Mouse (Mus musculus) c-Kit-positive CD71-negative TER-119-negative erythroid progenitor cells, embryonic 14.5 days (primary cell): ENCODE measurements around the gene Boll.

Source experiments
- DNase-seq: peaks from one replicate; pipeline ENCODE4 v3.0.0-alpha.2; 2013; ENCODE audit warnings: low read depth

Boll gene

DNA sequence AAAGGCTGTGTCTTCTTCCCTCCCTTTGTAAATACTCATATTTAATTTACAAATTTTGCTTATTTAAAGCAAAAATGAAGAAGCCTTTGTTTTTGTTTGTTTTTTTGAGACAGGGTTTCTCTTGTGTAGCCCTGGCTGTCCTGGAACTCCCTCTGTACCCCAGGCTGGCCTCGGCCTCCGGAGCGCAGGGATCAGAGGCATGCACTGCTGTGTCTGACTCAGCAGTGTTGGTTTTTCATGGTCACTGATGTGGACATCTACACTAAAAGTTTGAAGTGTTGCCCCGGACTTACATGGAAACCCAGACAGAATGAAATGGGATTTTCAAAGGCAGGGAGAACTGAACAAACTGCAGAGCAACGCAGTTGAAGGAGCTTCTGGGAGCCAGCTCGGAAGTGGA is 155.7 kb downstream of the Boll start:
- DNase-seq, result no peak

DNA sequence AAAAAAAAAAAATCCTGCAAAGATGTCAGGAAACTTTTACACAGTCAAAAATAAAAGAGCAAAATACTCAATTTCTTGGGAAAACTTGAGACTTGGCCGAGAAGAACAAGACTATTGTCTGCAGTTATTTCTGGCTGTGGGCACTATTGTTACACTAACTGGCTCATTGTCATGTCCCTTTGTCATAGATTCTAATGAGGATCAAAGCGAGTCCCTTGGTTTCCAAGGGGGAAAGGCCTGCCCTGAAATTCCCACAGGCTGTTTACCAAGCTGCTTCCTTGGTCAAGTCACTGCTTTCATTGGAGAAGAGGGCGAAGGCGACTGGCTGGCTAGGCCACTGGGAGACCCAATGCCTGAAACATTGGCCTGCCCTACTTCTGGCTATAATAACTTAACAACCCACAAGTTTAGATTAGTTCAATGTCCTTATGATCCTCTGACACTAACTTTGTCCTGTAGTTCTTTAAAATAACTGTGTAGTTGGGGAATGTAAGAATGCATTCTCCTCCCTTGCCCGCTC is 157.4 kb downstream of the Boll start:
- no peak for DNase-seq

DNA sequence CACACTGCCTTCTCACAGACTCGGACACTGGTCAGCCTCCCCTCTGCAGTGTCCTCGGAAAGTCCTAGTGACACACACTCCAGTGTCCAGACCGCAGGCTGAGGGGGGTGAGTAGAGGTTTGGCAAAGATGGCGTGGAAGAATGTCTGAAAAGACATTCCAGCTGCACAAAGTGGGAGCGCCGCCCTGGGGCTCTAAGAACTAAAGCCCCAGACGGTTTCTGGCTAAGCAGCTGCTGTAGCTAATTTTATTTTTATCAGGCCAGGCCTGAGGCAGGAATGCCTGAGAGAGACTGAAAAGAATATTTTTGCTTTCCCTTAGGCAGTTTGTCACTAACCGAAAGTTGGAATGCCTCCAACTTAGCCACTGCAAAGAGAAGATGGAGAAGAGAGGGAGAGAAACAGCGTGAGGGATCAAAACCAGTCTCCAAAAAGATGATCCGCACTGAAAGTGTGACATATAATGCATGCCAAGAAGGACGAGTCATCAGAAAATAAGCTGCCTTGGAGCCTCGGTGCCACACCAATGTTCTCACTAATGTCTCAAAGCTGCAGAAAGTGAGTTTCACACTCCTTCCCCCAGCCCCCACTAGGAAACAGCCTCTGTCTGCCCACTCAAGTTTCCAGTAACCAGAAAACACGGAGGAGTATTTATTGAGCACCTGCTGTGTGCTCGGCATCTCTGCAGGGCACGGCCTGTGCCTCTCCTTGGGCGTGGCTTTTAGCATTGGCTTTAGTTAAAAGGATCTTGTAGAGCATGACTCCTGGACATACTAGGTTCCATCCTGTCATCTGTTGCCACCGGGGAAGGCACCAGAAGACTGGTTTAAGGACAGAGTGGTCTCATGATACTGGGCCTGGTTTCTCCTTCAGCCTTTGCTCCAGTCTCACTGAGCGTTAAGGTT is 161.2 kb downstream of the Boll start:
- no peak for DNase-seq

- DNase-seq, result no peak
These were observed 164.6 kb downstream of the Boll start for GRCm38 (mm10) chr1:55198719-55199118.
